Mouse (Mus musculus) myocyte (in vitro differentiated cells): ENCODE data around the gene Kif19a. TPM values are rescaled to one million over a fixed set of nuclear protein-coding genes. Genes with fewer than 3 reads are reported as not detected.

Experiments
- H3K27me3 ChIP-seq: one replicate; pipeline ENCODE4 v1.6.1; 2011; ENCODE audit not compliant: control insufficient read depth, insufficient read depth, insufficient read length
- H3K36me3 ChIP-seq: one replicate; pipeline ENCODE4 v1.6.1; 2011; ENCODE audit not compliant: control insufficient read depth, insufficient read depth
- H3K4me2 ChIP-seq: one replicate; pipeline ENCODE4 v1.6.1; 2011; ENCODE audit warnings: low read depth, control low read depth
- H3K4me3 ChIP-seq: one replicate; pipeline ENCODE4 v1.5.1; 2011; ENCODE audit warnings: mild to moderate bottlenecking, control low read depth, moderate library complexity
- H3K79me2 ChIP-seq: one replicate; pipeline ENCODE4 v1.6.1; 2011; ENCODE audit not compliant: control insufficient read depth, insufficient read depth
- H3ac ChIP-seq: one replicate; pipeline ENCODE4 v1.6.1; 2011; ENCODE audit not compliant: control insufficient read depth, insufficient read length
- CEBPB ChIP-seq: IDR thresholded peaks from 2 replicates; pipeline ENCODE4 v1.6.1; 2011; ENCODE audit warnings: mild to moderate bottlenecking, moderate library complexity; ENCODE audit not compliant: poor library complexity, insufficient read depth, severe bottlenecking
- E2F4 ChIP-seq: IDR thresholded peaks from one replicate; pipeline ENCODE4 v1.6.1; 2011; ENCODE audit warnings: mild to moderate bottlenecking, control low read depth, moderate library complexity; ENCODE audit not compliant: insufficient read depth
- MAX ChIP-seq: IDR thresholded peaks from one replicate; pipeline ENCODE4 v1.6.1; 2011; ENCODE audit warnings: low read depth, mild to moderate bottlenecking, control low read depth
- MYOD1 ChIP-seq, 3 experiments: IDR thresholded peaks; one replicate each; pipeline ENCODE4 v1.6.1; 2011; ENCODE audit warnings: control low read depth in 2 of 3, low read depth in 2 of 3, mild to moderate bottlenecking in 2 of 3, moderate library complexity in 1 of 3; ENCODE audit not compliant: insufficient read length in 2 of 3, control insufficient read depth in 1 of 3
- MYOG ChIP-seq, 3 experiments: IDR thresholded peaks; one replicate each; pipeline ENCODE4 v1.6.1; 2011; ENCODE audit warnings: control low read depth in 2 of 3, low read depth in 2 of 3, mild to moderate bottlenecking in 2 of 3; ENCODE audit not compliant: insufficient read length in 2 of 3, control insufficient read depth in 1 of 3, insufficient read depth in 1 of 3
- POLR2A ChIP-seq: IDR thresholded peaks from one replicate; pipeline ENCODE4 v1.6.1; 2011; ENCODE audit warnings: low read depth, mild to moderate bottlenecking, control low read depth, moderate library complexity; ENCODE audit not compliant: insufficient read length
- POLR2AphosphoS2 ChIP-seq: IDR thresholded peaks from one replicate; pipeline ENCODE4 v1.6.1; 2011; ENCODE audit warnings: low read depth, control low read depth; ENCODE audit not compliant: insufficient read length
- REST ChIP-seq: IDR thresholded peaks from one replicate; pipeline ENCODE4 v1.6.1; 2011; ENCODE audit warnings: mild to moderate bottlenecking, control low read depth, moderate library complexity; ENCODE audit not compliant: insufficient read depth, insufficient read length
- SRF ChIP-seq: IDR thresholded peaks from one replicate; pipeline ENCODE4 v1.6.1; 2011; ENCODE audit warnings: low read depth; ENCODE audit not compliant: control insufficient read depth, insufficient read length
- TCF12 ChIP-seq: IDR thresholded peaks from one replicate; pipeline ENCODE4 v1.6.1; 2011; ENCODE audit warnings: mild to moderate bottlenecking, control low read depth; ENCODE audit not compliant: poor library complexity, insufficient read depth, severe bottlenecking
- TCF3 ChIP-seq: IDR thresholded peaks from one replicate; pipeline ENCODE4 v1.6.1; 2011; ENCODE audit warnings: low read depth, control low read depth; ENCODE audit not compliant: insufficient read length
- USF1 ChIP-seq: IDR thresholded peaks from one replicate; pipeline ENCODE4 v1.6.1; 2011; ENCODE audit warnings: low read depth, mild to moderate bottlenecking, control low read depth, moderate library complexity
- polyA plus RNA-seq: library from polyadenylated mRNA; unstranded; fragments of >200 nt; fragmentation: generic; extraction: Trizol; gene quantifications from one replicate; pipeline ENCODE4 v1.2.1, GENCODE M21; 2012; ENCODE audit warnings: missing spikeins

The Kif19a gene
- polyA plus RNA-seq, 1 experiment = 5.4 TPM

DNA sequence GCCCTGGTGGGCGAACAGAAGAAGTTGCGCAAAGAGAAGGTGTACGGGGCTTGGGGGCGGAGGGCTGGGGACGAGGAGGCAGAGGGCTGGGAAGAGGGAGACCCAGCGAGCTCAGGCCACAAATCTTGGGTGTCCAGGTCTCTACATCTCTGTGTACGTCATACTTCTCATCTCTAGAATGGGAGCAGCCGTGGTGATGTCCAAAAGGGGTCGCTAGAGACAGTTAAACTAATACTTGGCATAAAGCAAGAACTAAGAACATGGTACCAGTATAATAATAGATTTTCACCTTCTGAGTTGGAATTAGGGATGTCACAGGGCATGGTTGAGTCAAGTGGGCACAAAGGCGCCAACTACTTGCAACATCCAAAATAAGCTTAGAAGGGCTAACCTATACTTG lies 20.7 kb downstream of the Kif19a start:
- no peaks in the 10 kb centered on the region for H3K79me2 ChIP-seq
- H3K36me3 ChIP-seq = no peaks in the 10 kb centered on the region
- H3ac ChIP-seq = no peak overlapping the region
- TF ChIP-seq MYOG (IDR thresholded peaks at IDR 0.05; ENCODE audit: control insufficient read depth in 1 of 3, insufficient read depth in 1 of 3, insufficient read length in 2 of 3, low read depth in 2 of 3) = no peak
- no peak for TF ChIP-seq SRF
- TF ChIP-seq POLR2AphosphoS2 = no peak
- TF ChIP-seq MYOD1 (IDR thresholded peaks at IDR 0.05; ENCODE audit: control insufficient read depth in 1 of 3, insufficient read length in 2 of 3, low read depth in 2 of 3) = no peak
- TF ChIP-seq REST = no peak
- TF ChIP-seq POLR2A = no peak
- no peak for TF ChIP-seq CEBPB
- no peak for TF ChIP-seq TCF3
- no peak for TF ChIP-seq TCF12
- TF ChIP-seq E2F4 = no peak
- no peak for TF ChIP-seq USF1
- no peak for TF ChIP-seq MAX
- H3K4me2 ChIP-seq = no peak overlapping the region
- no peak overlapping the region for H3K4me3 ChIP-seq
- no peaks in the 10 kb centered on the region for H3K27me3 ChIP-seq

GRCm38 (mm10) chr11:114786326-114786725 lies 21.1 kb downstream of the Kif19a start:
- no peaks in the 10 kb centered on the region for H3K79me2 ChIP-seq
- H3K4me3 ChIP-seq = no peak overlapping the region
- H3ac ChIP-seq = no peak overlapping the region
- TF ChIP-seq REST (no peak), MYOD1 (IDR thresholded peaks at IDR 0.05; ENCODE audit: control insufficient read depth in 1 of 3, insufficient read length in 2 of 3, low read depth in 2 of 3) (no peak), MAX (no peak), TCF12 (no peak), CEBPB (no peak), TCF3 (no peak), MYOG (IDR thresholded peaks at IDR 0.05; ENCODE audit: control insufficient read depth in 1 of 3, insufficient read depth in 1 of 3, insufficient read length in 2 of 3, low read depth in 2 of 3) (no peak), POLR2A (no peak), USF1 (no peak), POLR2AphosphoS2 (no peak), E2F4 (no peak), SRF (no peak)
- H3K27me3 ChIP-seq = no peaks in the 10 kb centered on the region
- no peak overlapping the region for H3K4me2 ChIP-seq
- H3K36me3 ChIP-seq = no peaks in the 10 kb centered on the region

GRCm38 (mm10) chr11:114787611-114788010 lies 22.4 kb downstream of the Kif19a start:
- Histone ChIP-seq H3K79me2 (no peaks in the 10 kb centered on the region), H3K36me3 (no peaks in the 10 kb centered on the region), H3K4me3 (no peak overlapping the region), H3ac (no peak overlapping the region), H3K4me2 (no peak overlapping the region), H3K27me3 (no peaks in the 10 kb centered on the region)
- TF ChIP-seq MYOD1 (IDR thresholded peaks at IDR 0.05; ENCODE audit: control insufficient read depth in 1 of 3, insufficient read length in 2 of 3, low read depth in 2 of 3) (peak in 2 of 3 experiments; percentile 55 to 65), POLR2AphosphoS2 (no peak), MYOG (IDR thresholded peaks at IDR 0.05; ENCODE audit: control insufficient read depth in 1 of 3, insufficient read depth in 1 of 3, insufficient read length in 2 of 3, low read depth in 2 of 3) (peak in 2 of 3 experiments; percentile 57 to 76), USF1 (no peak)

GRCm38 (mm10) chr11:114789061-114789714 lies 24.0 kb downstream of the Kif19a start:
- TF ChIP-seq POLR2AphosphoS2 = peak; percentile 31
- TF ChIP-seq MYOG (IDR thresholded peaks at IDR 0.05; ENCODE audit: control insufficient read depth in 1 of 3, insufficient read depth in 1 of 3, insufficient read length in 2 of 3, low read depth in 2 of 3) = peak in 2 of 3 experiments; percentile 6 to 46
- TF ChIP-seq MYOD1 (IDR thresholded peaks at IDR 0.05; ENCODE audit: control insufficient read depth in 1 of 3, insufficient read length in 2 of 3, low read depth in 2 of 3) = peak in 1 of 3 experiments; percentile 27
- TF ChIP-seq POLR2A = no peak
- H3K4me2 ChIP-seq = peak overlapping the region; percentile 50
- no peak overlapping the region for H3K4me3 ChIP-seq
- no peaks in the 10 kb centered on the region for H3K27me3 ChIP-seq
- no peak overlapping the region for H3ac ChIP-seq
- no peaks in the 10 kb centered on the region for H3K79me2 ChIP-seq
- no peaks in the 10 kb centered on the region for H3K36me3 ChIP-seq

DNA sequence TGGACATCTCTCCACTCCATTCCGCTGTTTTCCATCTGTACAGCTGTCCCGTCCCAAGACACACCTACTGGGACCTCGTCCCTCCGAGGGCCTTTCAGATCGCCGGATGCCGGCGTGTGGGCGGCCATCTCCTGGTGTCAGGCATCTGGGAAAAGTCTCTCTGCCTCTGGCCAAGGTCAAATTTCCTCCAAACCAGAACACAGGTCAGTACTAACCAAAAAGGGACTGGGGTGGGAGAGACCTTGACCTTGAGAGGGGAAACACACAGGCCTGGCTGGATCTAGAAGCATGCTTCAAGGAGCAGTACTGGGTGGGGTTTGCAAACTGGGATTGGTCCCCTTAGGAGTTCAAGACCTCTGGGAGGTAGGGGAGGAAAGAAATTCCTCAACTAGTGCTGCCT lies 24.5 kb downstream of the Kif19a start:
- Histone ChIP-seq H3K27me3 (no peaks in the 10 kb centered on the region), H3K4me2 (no peak overlapping the region), H3K4me3 (no peak overlapping the region), H3ac (no peak overlapping the region), H3K36me3 (no peaks in the 10 kb centered on the region), H3K79me2 (no peaks in the 10 kb centered on the region)
- TF ChIP-seq MYOG (IDR thresholded peaks at IDR 0.05; ENCODE audit: control insufficient read depth in 1 of 3, insufficient read depth in 1 of 3, insufficient read length in 2 of 3, low read depth in 2 of 3) (no peak), POLR2A (no peak), SRF (no peak), TCF12 (no peak), TCF3 (no peak), E2F4 (no peak), POLR2AphosphoS2 (no peak), USF1 (no peak), MAX (no peak), REST (no peak), CEBPB (no peak), MYOD1 (IDR thresholded peaks at IDR 0.05; ENCODE audit: control insufficient read depth in 1 of 3, insufficient read length in 2 of 3, low read depth in 2 of 3) (no peak)
